Mouse (Mus musculus): ENCODE data around the gene Rps6kl1.

Rps6kl1 gene

DNA sequence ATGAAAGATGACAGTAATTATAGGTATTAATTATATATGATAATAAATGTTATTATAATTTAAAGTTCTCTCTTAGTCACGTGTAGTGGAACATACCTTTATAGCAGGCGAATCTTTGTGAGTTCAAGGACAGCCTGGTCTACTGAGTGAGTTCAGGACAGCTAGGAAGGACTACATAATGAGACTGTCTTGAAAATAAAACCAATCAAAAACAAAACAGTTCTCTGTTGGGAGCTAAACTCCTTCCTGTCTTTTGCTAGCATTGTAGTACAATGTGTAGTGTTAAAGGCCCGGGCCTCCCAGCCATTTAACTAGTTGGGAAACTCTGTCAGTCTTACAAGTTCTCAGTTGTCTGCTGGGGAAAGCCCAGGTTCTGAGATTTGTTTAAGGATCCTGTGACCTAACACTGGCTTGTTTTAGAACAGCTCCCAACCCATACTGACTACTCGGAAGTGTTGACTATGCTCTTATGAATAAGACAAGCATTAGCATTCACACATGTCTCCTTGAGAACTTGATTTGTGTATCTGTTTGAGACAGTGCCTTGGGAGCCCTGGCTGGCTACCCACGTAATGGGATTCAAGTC, 49.5 kb downstream of the Rps6kl1 start:
- no peak for DNase-seq

DNA sequence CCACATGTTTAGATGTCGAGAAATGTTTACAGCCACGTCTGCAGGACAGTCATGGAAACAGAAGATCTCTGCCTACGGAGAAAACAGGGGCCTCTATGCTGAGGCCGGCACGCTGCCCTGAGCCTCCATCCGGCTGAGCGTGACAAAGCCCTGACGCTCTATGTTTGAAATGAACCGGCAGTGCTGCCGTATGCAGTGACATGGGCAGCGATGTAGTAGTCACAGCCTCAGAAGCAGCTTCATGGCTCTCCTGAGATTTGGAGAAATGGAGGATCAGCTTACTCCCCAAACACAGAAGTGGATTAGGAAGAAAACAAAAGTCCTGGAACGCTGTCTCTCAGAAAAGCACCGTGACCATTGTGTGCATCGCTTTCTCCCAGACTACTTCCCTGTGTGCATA, 50.1 kb downstream of the Rps6kl1 start:
- DNase-seq, result no peak

DNA sequence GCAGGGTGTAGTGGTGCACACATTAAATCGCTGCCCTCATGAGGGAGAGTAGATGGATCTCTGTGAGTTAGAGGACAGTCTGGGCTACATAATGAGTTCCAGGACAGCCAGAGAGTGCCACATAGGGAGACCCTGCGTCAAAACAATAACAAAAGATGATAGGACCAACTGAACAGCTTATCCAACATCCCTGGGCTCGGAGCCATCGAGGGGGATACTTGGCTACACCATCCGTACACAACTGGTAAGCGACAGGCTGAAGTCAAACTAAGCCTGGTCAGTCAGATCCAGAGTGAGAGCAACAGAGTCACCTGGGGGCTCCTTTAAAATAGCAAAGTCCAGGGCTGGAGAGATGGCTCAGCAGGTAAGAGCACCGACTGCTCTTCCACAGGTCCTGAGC, 55.2 kb downstream of the Rps6kl1 start:
- no peak for DNase-seq

DNA sequence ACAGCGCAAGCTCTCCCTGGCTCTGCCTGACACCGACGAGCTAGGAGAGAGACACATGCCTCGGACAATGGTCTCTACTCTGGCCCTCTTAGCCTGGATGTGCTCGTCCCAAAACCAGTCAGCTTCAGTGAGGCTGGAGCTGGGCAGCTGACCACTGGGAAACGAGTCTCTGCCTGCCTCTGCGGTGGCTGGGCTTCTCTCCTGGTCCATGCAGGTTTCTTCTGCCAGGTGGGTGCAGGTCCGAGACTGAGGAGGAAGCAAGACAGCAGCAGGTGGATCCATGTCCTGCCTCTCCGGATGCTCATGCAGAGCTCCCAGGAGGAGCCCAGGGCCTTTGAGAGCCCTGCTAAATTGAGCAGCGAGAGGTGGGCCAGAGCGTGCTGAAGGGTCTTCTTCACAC, 55.9 kb downstream of the Rps6kl1 start:
- no peak for DNase-seq

DNA sequence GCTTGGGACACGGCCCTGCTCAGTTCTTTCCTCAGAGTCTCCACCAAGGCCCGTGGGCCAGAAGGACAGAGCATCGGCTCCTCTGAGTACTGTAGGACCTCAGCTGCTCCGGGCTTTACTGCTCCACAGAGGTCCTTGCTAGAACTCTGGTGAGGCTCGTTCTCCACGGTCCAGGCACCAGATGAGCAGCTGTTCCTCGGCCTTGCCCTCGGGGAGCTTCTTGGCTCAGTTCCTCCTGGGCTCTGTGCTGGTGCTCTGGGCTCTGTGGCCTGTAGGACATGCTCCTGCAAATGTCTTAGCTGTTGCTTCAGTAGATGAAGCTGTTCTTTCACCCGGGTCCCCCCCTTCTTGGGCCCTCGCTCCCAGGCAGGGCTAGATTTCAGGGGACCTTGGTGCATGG, 56.4 kb downstream of the Rps6kl1 start:
- no peak for DNase-seq

DNA sequence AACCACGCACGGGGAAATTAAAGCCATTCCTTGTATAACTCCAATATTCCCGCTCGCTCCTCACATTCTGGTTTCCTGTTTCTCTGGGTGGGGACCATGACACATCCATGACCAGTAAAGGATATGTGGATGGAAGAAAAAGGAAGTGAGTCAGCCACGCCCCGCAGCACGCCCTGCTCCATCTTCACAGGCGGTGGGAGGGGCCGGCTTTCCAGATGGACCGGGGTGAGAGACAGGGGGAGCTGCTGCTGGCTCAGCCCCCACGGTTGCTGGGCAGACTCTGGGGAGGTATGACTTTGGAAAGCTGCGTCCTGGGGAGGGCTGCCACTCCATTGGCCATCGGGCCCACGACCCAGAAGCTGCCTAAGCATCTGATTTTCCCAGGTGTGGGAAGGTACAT, 57.1 kb downstream of the Rps6kl1 start:
- DNase-seq, result peak; percentile 68

DNA sequence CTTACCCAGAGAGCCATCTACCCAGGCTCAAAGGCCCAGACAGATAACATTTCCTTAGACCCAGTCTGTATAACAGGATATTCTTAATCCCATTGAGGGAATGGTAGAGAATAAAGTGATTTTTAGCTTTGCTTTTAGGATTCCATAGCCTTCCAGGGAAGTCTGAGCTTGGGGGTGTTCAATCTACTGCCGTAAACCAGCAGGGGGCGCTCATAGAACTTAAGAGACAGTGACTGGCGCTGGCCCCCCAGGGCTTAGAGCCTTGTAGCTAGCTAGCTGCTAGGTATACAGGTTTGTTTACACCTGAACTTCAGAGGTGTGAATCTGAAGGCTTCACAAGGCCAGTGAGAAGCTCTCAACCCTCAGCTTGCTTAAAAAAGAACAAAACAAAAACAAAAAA, 58.9 kb downstream of the Rps6kl1 start:
- peak; percentile 47 for DNase-seq

DNA sequence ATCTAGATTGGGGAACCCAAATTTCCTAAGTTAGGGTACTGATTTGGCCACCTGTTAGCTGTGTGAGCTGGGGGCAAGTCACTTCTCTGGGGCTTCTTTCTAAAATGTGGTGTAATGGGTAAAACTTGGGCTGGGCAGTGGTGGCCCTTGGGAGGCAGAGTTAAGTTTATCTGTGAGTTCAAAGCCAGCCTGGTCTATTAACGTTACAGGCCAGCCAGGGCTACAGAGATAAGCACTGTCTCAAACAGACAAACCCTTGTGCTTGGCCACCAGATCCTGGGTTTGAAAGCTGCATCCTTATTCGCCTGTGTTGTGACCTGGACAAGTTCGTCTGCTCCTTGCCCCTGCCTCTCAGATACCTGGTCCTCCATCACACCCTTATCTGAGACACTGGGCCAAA, 59.9 kb downstream of the Rps6kl1 start:
- DNase-seq, result no peak

DNA sequence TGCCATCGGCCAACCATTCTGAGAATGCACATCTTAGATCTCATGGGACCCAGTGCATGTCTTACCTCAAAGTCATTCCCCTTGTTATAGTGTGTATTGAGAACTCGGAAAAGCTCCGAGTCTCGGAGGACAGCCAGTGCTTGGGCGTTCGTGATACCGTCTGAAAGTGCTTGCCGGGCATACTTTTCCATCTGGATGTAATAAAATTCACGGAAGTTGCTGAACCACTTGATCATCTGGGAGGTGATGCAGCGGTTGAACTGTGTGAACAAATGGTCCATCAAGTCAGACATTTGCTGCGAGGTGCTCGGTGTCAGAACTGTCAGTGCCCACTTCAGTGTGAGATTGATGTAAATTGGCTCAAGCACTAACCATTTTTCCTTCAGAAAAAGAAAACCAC, 63.2 kb downstream of the Rps6kl1 start:
- DNase-seq, result no peak

Data from right cerebral cortex, postnatal 25 days (tissue).